Mouse (Mus musculus) intestine, embryonic 16.5 days (tissue): Measurements from ENCODE around the gene Stxbp4. TPM values are rescaled to one million over a fixed set of nuclear protein-coding genes. Genes with fewer than 3 reads are reported as not detected.

ENCODE experiments used
- ATAC-seq: fragments of 200-750 bp; cut with Nextera tagmentation; 2 replicates; pipeline ENCODE4 v1.8.0; 2017; ENCODE audit warnings: moderate TSS enrichment, moderate library complexity
- H3K27ac ChIP-seq: fragments of 300-500 bp; sonication (generic); 2 replicates; pipeline ENCODE4 v1.5.1; 2014; ENCODE audit warnings: mild to moderate bottlenecking, low read length
- H3K27me3 ChIP-seq: fragments of 300-500 bp; sonication (generic); replicated peaks from 2 replicates; pipeline ENCODE4 v1.6.1; 2014; ENCODE audit warnings: low read length, control low read depth, mixed read lengths; ENCODE audit not compliant: control insufficient read depth, insufficient read depth
- H3K36me3 ChIP-seq: fragments of 300-500 bp; sonication (generic); 2 replicates; pipeline ENCODE4 v1.6.1; 2014; ENCODE audit warnings: low read length, control low read depth; ENCODE audit not compliant: control insufficient read depth, insufficient read depth
- H3K4me1 ChIP-seq: fragments of 300-500 bp; sonication (generic); 2 replicates; pipeline ENCODE4 v1.6.1; 2014; ENCODE audit warnings: low read length, control low read depth, mixed read lengths; ENCODE audit not compliant: control insufficient read depth, insufficient read depth
- H3K4me2 ChIP-seq: fragments of 300-500 bp; sonication (generic); 2 replicates; pipeline ENCODE4 v1.6.1; 2014; ENCODE audit warnings: low read depth, low read length, control low read depth
- H3K4me3 ChIP-seq: fragments of 300-500 bp; sonication (generic); 2 replicates; pipeline ENCODE4 v1.5.1; 2014; ENCODE audit warnings: mild to moderate bottlenecking, low read length
- H3K9ac ChIP-seq: fragments of 300-500 bp; sonication (generic); 2 replicates; pipeline ENCODE4 v1.6.1; 2014; ENCODE audit warnings: low read depth, low read length
- H3K9me3 ChIP-seq: fragments of 300-500 bp; sonication (generic); 2 replicates; pipeline ENCODE4 v1.6.1; 2016; ENCODE audit warnings: low read length, control low read depth; ENCODE audit not compliant: control insufficient read depth
- WGBS: fragments of 180-500 bp; shearing (Covaris S2); extraction: QIAGEN DNeasy Blood & Tissue Kit; methylation state at CpG from one replicate; pipeline ENCODE4 v1.1.7; 2014; 5-methylcytosine and 5-hydroxymethylcytosine counted together
- polyA plus RNA-seq: library from polyadenylated mRNA; unstranded; fragments of >200 nt; fragmentation: Nextera tagmentation; extraction: Ambion mirVana; gene quantifications from 2 replicates; pipeline ENCODE4 v1.2.1, GENCODE M21; 2015

Stxbp4 gene
- polyA plus RNA-seq, 1 experiment from 2014 or later = 11.5 TPM

- H3K4me2 ChIP-seq = no peak overlapping the region
- ATAC-seq = no peak
- WGBS = 84% methylated on average over 12 of the region's 12 CpGs
These were observed 19.6 kb upstream of the Stxbp4 start for GRCm38 (mm10) chr11:90657527-90657926.

GRCm38 (mm10) chr11:90652603-90653002 lies 14.7 kb upstream of the Stxbp4 start:
- no peak overlapping the region for H3K9ac ChIP-seq
- no peaks in the 10 kb centered on the region for H3K4me1 ChIP-seq
- 91% methylated on average over 4 of the region's 4 CpGs for WGBS
- ATAC-seq = no peak
- peaks cover 16% of the 10 kb centered on the region for H3K36me3 ChIP-seq
- no peak overlapping the region for H3K4me2 ChIP-seq
- no peak overlapping the region for H3K27ac ChIP-seq
- no peaks in the 10 kb centered on the region for H3K27me3 ChIP-seq
- no peaks in the 10 kb centered on the region for H3K9me3 ChIP-seq
- no peak overlapping the region for H3K4me3 ChIP-seq

More at GRCm38 (mm10) chr11:90657527-90657926, 19.6 kb upstream of the Stxbp4 start:
- Histone ChIP-seq H3K27ac (no peak overlapping the region), H3K36me3 (peaks cover 12% of the 10 kb centered on the region), H3K4me3 (no peak overlapping the region), H3K9ac (no peak overlapping the region), H3K27me3 (no peaks in the 10 kb centered on the region), H3K4me1 (no peaks in the 10 kb centered on the region), H3K9me3 (no peaks in the 10 kb centered on the region)

GRCm38 (mm10) chr11:90650231-90650885 lies 12.5 kb upstream of the Stxbp4 start:
- Histone ChIP-seq H3K27me3 (no peaks in the 10 kb centered on the region), H3K27ac (no peak overlapping the region), H3K9me3 (no peaks in the 10 kb centered on the region), H3K4me3 (no peak overlapping the region), H3K9ac (no peak overlapping the region), H3K4me1 (no peaks in the 10 kb centered on the region), H3K36me3 (peaks cover 13% of the 10 kb centered on the region), H3K4me2 (no peak overlapping the region)
- whole genome bisulfite sequencing = 74% methylated on average over 9 of the region's 9 CpGs
- ATAC-seq = no peak

GRCm38 (mm10) chr11:90649777-90650176 lies 11.9 kb upstream of the Stxbp4 start:
- 81% methylated on average over 6 of the region's 6 CpGs for WGBS
- no peak overlapping the region for H3K4me2 ChIP-seq
- no peak for ATAC-seq
- no peaks in the 10 kb centered on the region for H3K27me3 ChIP-seq
- H3K27ac ChIP-seq = no peak overlapping the region
- no peaks in the 10 kb centered on the region for H3K9me3 ChIP-seq
- H3K4me3 ChIP-seq = no peak overlapping the region
- no peaks in the 10 kb centered on the region for H3K4me1 ChIP-seq
- peaks cover 12% of the 10 kb centered on the region; the same call in 1 of the 2 replicates for H3K36me3 ChIP-seq
- no peak overlapping the region for H3K9ac ChIP-seq

GRCm38 (mm10) chr11:90638312-90638830 lies 487 bp upstream of the Stxbp4 start:
- Histone ChIP-seq H3K4me2 (peak overlapping the region; percentile 77), H3K36me3 (no peaks in the 10 kb centered on the region), H3K9me3 (no peaks in the 10 kb centered on the region), H3K27me3 (no peaks in the 10 kb centered on the region), H3K27ac (peak overlapping the region; percentile 90), H3K4me3 (peak overlapping the region; percentile 94), H3K9ac (peak overlapping the region; percentile 96), H3K4me1 (peaks cover 9% of the 10 kb centered on the region; the same call in 1 of the 2 replicates)
- ATAC-seq = peak; percentile 54
- under 1% methylated on average over 54 of the region's 54 CpGs for WGBS

GRCm38 (mm10) chr11:90634661-90635060 lies 3.2 kb downstream of the Stxbp4 start:
- Histone ChIP-seq H3K36me3 (no peaks in the 10 kb centered on the region), H3K27me3 (no peaks in the 10 kb centered on the region), H3K27ac (no peak overlapping the region), H3K4me2 (no peak overlapping the region), H3K4me1 (peaks cover 5% of the 10 kb centered on the region; the same call in 1 of the 2 replicates), H3K9me3 (no peaks in the 10 kb centered on the region), H3K4me3 (no peak overlapping the region), H3K9ac (no peak overlapping the region)
- WGBS = 92% methylated on average over 3 of the region's 3 CpGs
- no peak for ATAC-seq

- no peak overlapping the region for H3K27ac ChIP-seq
- H3K4me3 ChIP-seq = no peak overlapping the region
- no peaks in the 10 kb centered on the region for H3K36me3 ChIP-seq
- no peak overlapping the region for H3K4me2 ChIP-seq
- no peak overlapping the region for H3K9ac ChIP-seq
- 86% methylated on average over 2 of the region's 2 CpGs for WGBS
- H3K9me3 ChIP-seq = no peaks in the 10 kb centered on the region
- no peak for ATAC-seq
- H3K4me1 ChIP-seq = 0 out of 2 replicates have a peak, but pooled peaks cover 3% of the 10 kb centered on the region
- H3K27me3 ChIP-seq = no peaks in the 10 kb centered on the region
These were observed 5.4 kb downstream of the Stxbp4 start for GRCm38 (mm10) chr11:90632480-90632879.

- WGBS = 73% methylated on average over 1 of the region's 1 CpGs
- no peaks in the 10 kb centered on the region for H3K9me3 ChIP-seq
- no peaks in the 10 kb centered on the region for H3K4me1 ChIP-seq
- no peaks in the 10 kb centered on the region for H3K27me3 ChIP-seq
- no peak overlapping the region for H3K4me3 ChIP-seq
- H3K36me3 ChIP-seq = no peaks in the 10 kb centered on the region
- no peak for ATAC-seq
- no peak overlapping the region for H3K9ac ChIP-seq
- H3K27ac ChIP-seq = no peak overlapping the region
- no peak overlapping the region for H3K4me2 ChIP-seq
These were observed 10.1 kb downstream of the Stxbp4 start for GRCm38 (mm10) chr11:90627751-90628150.

- H3K4me1 ChIP-seq = no peaks in the 10 kb centered on the region
- 74% methylated on average over 1 of the region's 1 CpGs for WGBS
- H3K27ac ChIP-seq = no peak overlapping the region
- ATAC-seq = no peak
- H3K9me3 ChIP-seq = no peaks in the 10 kb centered on the region
- no peak overlapping the region for H3K4me3 ChIP-seq
- no peak overlapping the region for H3K4me2 ChIP-seq
- H3K27me3 ChIP-seq = no peaks in the 10 kb centered on the region
- no peak overlapping the region for H3K9ac ChIP-seq
- no peaks in the 10 kb centered on the region for H3K36me3 ChIP-seq
These were observed 12.7 kb downstream of the Stxbp4 start for GRCm38 (mm10) chr11:90625174-90625573.
